Mouse (Mus musculus): Measurements from ENCODE around the gene Yy1. TPM values are rescaled to one million over a fixed set of nuclear protein-coding genes. Genes with fewer than 3 reads are reported as not detected.
A peak's percentile ranks its signal among the peaks of the same experiment; 100 is the strongest.

Gene Yy1
- 10 to 100 TPM; 26.6 to 33.0 (median 29.6) TPM for total RNA-seq (2022)

DNA sequence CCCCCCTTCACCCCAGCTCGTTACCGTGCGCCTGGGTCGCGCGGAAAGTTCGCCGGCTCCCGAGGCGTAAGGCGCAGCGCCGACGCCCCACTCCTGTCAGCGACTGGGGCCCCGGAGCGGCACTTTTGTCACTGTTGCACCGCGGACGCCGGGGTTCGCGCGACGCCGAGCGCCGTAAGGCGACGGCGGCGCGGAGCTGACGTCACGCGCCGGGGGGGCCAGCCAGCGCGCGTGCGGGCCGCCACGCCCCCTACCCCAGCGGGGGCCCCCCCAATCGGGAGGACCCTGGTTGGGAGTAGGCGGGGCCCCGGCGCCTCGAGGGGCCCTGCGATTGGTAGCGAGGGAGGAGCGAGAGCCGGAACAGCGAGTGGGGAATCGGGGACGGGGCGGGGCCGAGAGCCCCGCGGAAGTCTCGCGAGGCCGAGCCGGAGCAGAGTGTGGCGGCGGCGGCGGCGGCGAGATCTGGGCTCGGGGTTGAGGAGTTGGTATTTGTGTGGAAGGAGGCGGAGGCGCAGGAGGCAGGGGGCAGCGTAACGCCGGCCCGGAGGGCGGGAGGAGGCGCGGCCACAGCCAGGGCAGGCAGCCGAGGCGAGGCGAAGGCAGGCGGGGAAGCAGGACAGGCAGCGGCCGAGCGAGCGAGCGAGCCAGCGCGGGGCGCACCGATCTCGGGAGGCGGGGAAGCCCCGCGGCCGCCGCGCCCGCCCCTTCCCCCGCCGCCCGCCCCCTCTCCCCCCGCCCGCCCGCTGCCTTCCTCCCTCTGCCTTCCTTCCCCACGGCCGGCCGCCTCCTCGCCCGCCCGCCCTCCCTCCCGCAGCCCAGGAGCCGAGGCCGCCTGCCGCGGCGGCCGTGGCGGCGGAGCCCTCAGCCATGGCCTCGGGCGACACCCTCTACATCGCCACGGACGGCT lies at the start of gene Yy1:
Gene Yy1 (plus strand): TSS at position 428 of the 907 bp plus-strand sequence.
- peak; percentile 98 for DNase-seq (ENCODE audit: low spot score in 2 of 2)

DNA sequence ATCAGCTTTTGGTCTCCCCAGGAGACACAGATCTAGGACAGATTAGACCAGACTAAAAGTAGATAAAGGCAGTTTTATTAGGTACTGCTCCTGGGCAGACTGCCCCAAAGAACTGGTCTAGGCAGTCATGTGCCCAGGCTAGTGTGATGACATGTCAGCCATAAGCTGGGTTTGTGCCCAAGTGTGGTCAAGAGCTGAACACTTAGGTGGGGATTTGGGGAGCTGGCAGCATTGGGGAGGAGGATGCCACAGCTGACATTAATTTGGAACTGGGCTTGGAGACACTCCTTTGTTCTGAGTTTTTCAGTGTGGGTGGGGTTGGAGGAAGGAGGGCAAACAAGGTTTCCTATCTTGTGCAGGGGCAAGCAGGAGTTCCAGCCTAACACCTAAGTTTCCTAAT lies 46.8 kb upstream of the Yy1 start:
- no peak for DNase-seq (ENCODE audit: low spot score in 2 of 2)

DNA sequence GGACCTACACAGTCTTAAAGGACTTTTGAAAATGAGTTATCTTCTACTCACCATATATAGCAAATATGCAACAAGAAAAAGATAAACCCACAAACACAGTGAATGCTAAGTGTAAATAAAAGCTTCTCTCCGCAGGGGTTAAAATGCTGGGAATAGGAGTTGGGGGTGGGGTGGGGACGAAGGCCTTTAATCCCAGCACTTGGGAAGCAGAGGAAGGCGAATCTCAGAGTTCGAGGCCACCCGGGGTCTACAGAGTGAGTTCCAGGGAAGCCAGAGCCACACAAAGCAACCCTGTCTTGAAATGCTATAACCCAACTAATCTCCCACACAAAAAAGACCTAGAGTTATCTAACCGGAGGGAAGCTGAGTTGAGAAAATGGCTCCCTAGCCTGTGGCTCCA lies 43.8 kb upstream of the Yy1 start:
- DNase-seq (ENCODE audit: low spot score in 2 of 2): no peak

DNA sequence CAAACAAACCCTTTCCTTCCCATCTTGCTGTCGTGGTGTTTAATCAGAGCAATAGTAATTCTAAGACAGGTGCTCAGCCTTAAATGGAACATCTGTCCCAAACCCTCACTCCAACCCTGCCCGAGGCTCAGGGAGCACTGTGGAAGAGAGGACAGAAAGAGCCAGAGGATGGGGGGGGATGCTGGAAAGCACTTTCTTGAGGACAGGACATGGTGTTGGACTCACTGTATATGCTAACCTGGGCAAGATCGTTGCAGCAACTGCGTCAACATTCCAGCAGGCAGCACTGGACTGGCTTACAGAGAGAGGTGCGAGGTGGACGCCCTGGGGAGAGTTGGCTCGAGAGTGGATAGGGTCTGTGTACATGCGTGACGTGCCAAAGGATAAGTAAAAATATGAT lies 43.3 kb upstream of the Yy1 start:
- no peak for DNase-seq (ENCODE audit: low spot score in 2 of 2)

DNA sequence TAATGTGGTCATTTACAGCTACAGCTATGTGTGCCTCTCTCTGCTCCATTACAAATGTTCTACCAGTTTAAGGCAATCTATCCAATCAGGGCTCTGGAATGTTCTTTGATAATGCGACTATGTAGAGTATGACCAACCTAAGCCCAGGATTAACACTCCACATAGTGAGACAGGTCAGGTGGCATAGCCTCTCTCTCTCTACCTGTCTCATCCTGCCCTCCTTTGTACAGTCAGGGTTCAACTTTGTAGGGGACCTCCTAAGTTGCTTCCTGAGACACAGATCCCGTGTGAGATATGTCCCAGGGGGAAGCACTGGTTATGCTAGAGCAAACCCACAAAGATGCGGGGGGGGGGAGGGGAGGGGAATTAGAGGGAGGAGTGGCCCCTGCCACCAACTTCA lies 42.5 kb upstream of the Yy1 start:
- DNase-seq (ENCODE audit: low spot score in 2 of 2): no peak

DNA sequence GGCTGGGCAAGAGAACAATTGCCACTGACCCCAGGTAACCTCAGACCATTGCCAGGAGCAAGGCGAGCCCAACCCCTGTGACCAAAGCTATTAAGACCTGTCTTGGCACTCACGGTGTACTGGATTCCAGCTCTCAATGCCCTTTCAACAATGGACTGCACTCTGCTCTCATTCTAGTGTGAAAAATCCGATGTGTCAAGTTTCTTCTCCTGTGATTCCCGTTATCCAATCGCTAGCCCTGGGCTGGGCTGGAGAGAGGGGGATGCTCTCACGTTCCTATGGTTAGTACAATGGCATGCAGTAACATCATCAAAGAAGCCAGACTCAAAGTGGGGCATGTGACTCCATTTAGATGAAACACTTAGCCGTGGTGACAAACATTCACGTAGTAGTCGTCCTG lies 41.0 kb upstream of the Yy1 start:
- DNase-seq (ENCODE audit: low spot score in 2 of 2): no peak

DNA sequence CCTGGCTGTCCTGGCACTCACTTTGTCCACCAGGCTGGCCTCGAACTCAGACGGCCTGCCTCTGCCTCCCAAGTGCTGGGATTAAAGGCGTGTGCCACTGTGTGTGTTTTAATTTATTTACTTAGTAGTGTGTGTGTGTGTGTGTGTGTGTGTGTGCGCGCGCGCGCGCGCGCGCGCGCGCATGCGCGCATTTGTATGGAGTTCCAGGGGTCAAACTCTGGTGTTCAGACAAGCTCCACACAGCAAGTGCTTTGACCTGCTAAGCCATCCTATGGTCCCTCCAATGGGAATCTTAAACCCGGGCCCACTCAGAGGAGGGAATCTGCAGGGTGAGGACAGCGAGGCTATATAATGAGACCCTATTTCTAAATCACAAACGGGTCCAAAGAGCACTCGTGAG lies 37.6 kb upstream of the Yy1 start:
- no peak for DNase-seq (ENCODE audit: low spot score in 2 of 2)

DNA sequence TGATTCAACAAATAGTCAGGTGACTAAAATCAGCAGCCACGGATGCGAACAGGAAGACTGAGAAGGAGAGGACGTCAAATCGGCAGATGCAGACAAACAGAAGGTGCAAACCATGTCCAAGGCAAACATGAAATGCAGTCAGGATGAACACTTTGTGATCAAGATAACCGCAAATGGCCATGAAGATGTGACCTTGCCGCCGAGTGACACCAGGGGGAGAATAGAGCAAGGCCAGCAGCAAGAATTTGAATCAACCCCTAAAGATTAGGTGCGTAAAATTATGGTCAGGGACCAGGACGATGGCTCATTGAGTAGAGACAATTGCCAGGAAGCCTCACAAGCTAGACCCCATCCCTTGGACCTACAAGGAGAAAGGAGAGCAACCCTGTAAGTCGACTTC lies 36.2 kb upstream of the Yy1 start:
- DNase-seq (ENCODE audit: low spot score in 2 of 2): no peak

DNA sequence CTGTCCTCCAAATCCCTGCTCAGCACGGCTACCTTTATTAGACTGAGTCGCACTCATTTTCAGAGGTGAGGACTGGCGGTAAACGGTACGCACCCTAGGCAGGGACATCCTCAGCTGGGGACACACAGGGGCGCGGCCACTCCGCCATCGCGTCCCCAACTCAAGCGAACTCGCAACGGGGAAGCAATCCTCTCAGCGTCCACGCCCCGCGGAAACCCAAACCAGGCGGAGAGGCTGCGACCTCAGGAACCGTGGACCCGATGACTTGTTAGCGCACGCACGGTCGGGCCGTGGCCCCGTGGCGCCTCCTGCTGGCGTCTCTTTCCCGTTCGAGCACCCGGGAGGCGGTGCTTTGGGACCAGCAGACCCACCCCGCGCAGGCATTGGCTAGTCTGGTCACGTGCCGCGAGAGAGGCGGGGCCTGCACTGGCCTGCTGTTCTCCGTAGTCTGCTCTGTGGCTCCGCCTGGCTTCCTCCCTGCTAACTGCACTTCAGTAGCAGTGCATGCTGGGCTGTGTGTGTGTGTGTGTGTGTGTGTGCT lies 35.0 kb upstream of the Yy1 start:
- DNase-seq (ENCODE audit: low spot score in 2 of 2): peak; percentile 97

DNA sequence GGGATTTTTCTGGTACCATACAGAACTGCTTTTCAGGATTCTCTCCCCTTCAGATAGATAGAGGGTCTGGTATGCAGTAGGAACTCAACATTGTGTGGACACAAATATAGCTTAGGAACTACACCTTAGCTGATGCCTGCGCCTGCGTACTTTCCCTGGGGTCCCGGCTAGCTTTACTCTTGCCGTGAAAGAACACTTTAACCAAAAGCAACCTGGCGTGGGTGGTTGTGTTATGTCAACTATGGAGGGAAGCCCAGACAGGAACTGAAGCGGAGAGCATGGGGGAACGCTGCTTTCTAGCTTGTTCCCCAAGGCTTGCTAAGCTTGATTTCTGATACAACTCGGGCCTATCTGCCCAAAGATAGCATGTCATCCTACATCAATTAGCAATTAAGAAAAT lies 34.5 kb upstream of the Yy1 start:
- no peak for DNase-seq (ENCODE audit: low spot score in 2 of 2)

DNA sequence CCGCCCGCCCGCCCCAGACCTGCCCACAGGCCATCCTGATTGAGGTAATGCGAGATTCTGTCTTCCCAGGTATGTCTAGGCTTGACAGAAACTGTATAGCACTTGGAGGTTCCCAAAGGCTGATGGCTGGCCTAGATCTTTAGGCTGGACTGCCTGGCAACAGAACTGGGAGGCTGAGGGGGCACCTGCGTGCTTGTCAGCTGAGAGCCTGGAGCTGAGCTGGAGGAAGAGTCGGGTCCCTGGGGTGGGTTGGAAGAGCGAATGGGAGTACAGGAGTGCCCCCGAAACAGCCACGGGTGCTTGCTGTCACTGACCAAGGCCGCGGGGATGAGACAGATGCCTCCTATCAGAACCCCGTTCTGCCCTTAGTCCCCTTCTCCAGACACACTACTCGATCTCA lies 34.1 kb upstream of the Yy1 start:
- DNase-seq (ENCODE audit: low spot score in 2 of 2): no peak

DNA sequence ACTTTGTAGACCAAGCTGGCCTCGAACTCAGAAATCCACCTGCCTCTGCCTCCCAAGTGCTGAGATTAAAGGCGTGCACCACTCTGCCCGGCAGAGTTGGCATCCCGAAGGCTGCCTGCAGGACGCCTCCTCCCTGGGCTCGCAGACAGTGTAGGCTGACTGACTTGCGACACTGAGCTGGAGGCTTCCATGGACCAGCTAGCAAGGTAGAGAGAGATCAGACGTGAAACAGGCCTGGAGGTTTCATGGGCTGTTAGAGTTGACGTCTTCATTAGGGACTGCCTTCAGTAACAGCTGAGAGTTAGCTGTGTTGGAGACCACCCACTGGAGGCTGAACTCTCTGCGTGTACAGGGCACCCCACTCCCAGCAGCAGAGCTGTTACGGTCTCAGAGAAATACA lies 33.5 kb upstream of the Yy1 start:
- no peak for DNase-seq (ENCODE audit: low spot score in 2 of 2)

DNA sequence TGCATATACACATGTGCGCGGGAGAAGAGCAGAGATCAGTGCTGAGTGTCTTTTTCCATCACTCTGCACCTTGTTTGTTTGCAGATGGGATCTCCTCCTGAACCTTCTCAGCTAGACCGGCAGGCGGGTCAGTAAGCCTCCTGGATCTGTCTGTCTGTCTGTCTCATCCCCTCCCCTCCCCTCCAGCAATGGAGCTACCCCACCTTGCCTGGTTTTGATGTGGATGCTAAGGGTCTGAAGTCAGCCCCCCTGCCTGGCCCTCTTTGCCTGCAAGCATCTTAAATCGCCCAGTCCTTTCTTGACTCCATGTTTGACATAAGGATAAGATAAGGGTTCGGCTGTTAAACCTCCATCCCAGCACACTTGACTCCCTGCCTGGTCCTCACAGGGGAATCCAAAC lies 32.8 kb upstream of the Yy1 start:
- no peak for DNase-seq (ENCODE audit: low spot score in 2 of 2)

DNA sequence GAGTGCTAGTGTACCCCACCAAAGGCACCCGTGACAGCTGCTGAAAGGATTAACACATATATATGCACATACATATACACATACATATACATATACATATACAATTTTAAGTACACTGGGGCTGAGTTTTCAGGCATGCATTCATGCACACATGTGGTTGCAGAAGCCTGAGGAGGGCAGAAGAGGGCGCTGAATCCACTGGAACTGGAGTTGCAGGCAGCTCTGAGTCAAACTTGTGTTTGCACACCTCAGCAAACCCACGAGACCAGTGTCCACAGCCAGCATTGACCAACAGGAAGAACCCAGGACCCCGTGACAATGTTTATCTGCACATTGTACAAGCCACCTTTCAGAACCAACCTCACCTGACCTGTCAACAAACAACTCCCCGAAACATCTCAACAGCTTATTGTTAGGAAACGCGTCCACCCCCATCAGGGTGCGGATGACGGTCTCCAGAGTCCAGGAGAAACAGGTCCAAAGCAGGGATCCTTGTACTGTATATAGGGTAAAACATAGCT lies 32.2 kb upstream of the Yy1 start:
- DNase-seq (ENCODE audit: low spot score in 2 of 2): no peak

DNA sequence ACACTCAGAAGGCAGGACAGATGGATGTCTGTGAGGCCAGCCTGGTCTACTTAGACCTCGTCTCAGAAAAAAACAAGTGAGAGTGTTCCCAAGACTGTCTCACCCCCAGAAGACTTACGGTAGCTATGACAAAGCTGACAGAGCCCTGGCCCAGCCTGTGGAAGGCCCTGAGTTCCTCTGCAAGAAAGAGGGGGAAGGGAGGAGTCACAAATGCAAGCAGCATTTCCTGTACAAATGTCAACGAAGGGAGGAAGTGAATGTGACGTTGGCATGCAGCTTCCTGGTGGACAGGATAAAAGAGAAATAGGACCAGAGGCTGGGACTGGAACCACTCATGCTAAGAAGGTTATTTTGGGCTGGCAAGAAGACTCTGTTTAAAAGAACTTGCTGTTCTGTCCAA lies 31.6 kb upstream of the Yy1 start:
- no peak for DNase-seq (ENCODE audit: low spot score in 2 of 2)

DNA sequence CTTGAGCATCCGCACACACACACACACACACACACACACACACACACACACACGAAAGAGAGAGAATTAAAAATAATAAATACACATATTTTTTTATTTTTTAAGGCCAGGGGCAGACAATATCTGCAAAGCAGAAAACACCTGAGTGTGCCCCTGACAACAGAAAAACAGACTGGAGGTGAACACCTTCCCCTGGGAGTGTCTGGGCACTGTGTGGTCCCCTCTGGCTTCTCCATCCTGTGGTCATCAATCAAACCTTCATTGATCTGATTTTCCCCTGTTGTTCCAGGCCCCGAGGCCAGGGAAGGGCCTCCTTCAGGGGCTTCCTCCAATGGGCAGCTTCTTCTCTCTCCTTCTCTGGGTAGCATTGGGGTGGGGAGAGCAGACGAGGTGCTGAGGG lies 31.1 kb upstream of the Yy1 start:
- no peak for DNase-seq (ENCODE audit: low spot score in 2 of 2)

DNA sequence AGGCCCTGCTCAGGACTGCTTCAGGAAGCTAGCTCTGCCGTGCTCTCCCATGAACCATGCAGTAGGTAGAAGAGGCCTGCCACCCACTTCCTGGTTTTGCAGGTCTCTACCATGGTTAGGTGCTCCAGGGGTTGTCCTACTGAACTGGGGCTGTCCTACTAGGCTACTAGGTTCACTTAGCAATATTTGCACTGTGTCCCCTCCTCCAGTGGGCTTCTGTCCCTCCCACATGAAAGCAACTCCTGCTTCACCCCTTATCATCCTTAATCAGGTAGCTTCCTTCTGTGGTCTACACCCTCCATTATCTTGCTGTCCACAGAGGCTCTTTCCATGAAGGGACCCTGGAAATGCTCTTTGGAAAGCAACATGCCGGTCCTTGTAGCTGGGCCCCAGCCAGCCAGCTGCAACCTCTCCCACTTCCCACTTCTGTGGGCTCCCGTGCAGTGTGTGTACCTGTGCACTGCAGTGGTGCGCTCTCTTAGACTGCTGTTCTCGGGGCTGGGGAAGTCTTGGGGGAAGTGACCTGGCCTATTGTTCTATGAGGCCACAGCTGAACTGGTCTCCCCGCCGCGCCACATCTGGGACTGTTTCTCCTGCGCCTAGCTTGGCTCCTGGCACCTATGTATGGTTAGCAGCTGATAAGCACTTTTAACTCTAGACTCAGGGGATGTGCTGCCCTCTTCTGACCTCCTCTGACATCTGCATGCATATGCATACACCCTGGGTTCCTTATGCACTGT lies 29.5 kb upstream of the Yy1 start:
- no peak for DNase-seq (ENCODE audit: low spot score in 2 of 2)

DNA sequence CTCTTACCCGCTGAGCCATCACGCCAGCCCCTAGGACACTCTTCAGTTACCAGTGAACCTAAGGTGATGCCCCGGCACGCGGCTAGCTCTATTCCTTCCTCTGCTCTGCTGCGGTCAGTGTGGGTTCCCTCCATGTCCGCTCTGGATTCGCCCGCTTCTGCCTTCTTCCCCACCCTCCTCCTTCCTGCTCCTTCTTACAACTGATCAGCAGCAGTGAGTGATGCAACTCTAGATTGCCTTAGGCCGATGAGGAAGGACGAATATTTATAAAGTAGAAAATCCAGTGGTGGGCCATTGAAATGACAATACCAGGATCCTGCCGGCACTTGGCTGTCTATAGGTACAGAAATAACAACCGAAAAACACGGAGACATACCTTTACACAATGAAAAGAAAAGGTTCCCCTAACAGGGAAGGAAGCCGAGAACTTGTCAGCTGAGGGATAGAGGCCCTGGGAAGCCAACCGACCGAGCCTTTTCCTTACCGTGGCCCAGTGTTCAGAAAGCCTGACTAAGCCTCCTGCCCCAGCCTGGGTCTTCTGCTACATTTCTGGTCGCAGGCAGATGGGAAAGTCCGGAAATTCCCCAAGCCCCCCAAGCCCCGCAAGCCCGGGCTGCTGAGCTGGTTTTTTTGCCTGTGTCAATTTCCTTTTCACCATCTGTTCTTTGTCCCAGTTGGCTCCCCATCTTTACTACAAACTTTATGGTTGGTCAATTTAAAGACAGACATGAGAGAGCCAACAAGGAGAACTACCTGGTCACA lies 27.7 kb upstream of the Yy1 start:
- DNase-seq (ENCODE audit: low spot score in 2 of 2): no peak

DNA sequence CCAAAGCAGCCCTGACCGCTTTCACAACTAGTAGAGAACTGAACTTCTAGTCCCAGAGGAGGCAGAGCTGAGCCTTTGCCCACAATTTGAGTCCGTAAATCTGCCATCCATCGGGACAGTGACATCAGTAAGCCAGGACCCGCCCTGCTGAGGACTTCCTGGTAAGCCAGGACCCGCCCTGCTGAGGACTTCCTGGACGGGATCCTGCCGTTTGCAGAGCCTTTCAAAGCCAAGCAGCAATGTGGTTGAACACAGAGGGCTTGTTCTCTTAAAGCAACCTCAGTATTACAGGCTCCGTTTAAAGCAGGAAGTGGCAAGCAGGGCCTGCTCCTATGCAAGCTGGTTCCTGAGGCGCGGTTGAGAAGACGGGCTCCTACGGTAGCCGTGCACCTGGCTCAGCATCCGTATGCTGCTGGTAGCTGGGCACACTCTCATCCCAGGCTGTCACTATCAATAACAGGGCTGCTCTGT lies 27.0 kb upstream of the Yy1 start:
- DNase-seq (ENCODE audit: low spot score in 2 of 2): peak; percentile 76 to 81

DNA sequence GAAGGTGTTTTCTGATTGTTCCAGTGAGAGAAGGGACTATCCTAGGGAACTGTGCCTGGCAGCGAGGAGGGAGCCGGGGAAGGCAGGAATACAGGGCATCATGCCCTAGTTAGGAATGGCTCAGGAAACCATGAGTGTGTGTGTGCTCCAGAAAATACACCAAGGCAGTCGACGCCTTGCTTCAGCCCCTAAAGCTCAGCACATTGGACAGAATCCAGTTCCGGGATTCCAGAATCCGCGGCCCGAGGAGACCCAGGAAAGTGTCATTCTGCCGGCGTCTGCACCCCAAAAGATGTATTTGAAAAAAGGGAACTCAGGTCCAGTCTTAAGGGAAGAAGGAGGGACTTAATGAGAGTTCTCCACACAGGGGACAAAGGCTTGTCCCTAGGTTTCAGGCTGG lies 26.5 kb upstream of the Yy1 start:
- no peak for DNase-seq (ENCODE audit: low spot score in 2 of 2)

DNA sequence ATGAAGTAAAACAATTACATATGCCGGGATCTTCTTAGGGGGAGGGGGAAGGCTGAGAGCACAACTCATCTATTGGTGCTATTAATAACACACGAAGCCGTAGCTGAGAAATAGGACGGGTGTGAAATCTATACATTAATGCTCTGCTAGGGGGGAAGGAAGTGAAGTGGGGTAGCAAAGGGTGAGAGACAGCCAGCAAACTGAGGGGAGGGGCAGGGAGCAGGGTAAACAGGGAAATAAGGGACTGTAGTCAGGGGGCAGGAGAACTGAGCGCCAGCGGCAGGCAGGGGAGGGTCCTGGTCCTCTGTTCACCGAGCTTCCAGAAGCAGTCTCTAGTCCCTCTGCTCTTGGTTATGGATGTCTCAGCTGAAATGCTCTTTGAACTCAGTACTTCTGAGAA lies 25.9 kb upstream of the Yy1 start:
- no peak for DNase-seq (ENCODE audit: low spot score in 2 of 2)

All from gastrocnemius, adult 8-10 months (tissue).